Mouse (Mus musculus): ENCODE measurements around the gene 4921504E06Rik. TPM values are rescaled to one million over a fixed set of nuclear protein-coding genes. Genes with fewer than 3 reads are reported as not detected.

The 4921504E06Rik gene
- polyA plus RNA-seq, 1 experiment from 2014 or later: not detected

DNA sequence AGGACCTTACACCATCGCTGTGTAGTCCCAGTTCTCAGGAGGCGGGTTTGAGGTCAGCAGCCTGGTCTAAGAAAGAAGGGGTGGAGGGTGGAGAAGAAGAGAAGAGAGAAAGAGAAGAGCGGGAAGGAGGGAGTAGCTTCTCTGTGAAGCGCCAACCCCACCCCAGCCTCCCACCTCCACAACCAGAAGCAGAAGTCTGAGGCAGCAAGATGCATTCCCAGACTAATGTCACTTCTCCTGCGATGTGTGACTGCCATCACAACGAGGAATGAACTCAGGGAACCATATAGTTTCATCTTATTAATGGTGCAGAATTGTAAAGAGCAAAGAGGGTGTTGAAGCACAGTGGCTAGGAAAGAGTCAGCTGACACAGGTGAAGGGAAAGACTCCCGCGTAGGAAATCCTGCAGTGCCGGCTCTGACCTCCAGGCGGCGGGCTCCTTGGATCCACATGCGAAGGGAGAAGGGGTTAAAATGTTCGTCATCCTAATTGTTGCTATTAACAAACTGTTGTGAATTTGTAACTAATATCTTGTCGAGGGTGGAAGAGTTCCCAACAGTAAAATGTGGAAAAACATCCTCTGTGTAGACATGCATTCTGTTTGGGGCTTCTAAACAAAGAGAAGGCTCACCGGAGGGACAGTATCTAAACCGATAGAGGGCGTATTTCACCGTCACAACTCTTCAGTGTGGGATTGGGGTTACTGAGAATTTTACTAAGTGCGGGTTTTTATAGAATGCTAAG lies 139.3 kb downstream of the 4921504E06Rik start:
- H3K4me2 ChIP-seq (ENCODE audit: low read depth, low read length): peak overlapping the region; percentile 52
- 19% methylated on average over 19 of the region's 19 CpGs for WGBS
- ATAC-seq (ENCODE audit: low read depth): 0 out of 2 replicates have a peak, but pooled peaks have one; percentile 36
- no peak overlapping the region for H3K27ac ChIP-seq (ENCODE audit: low read length)
- no peaks in the 10 kb centered on the region for H3K9me3 ChIP-seq (ENCODE audit: control insufficient read depth, low read length)
- no peaks in the 10 kb centered on the region for H3K36me3 ChIP-seq (ENCODE audit: control insufficient read depth, insufficient read depth, low read length)
- no peak overlapping the region for H3K9ac ChIP-seq (ENCODE audit: low read length)
- peak overlapping the region; percentile 25 for H3K4me3 ChIP-seq (ENCODE audit: low read length)
- no peaks in the 10 kb centered on the region for H3K27me3 ChIP-seq (ENCODE audit: control insufficient read depth, insufficient read depth, low read depth, low read length)
- H3K4me1 ChIP-seq (replicated peaks; ENCODE audit: control insufficient read depth, insufficient read depth, low read length): peaks cover 6% of the 10 kb centered on the region; the same call in 1 of the 2 replicates

Other genes with a start within 250 kb of the 4921504E06Rik start
- gene Msrb2, start 182.5 kb downstream of the 4921504E06Rik start, polyA plus RNA-seq (2015; fragmentation: Nextera tagmentation; extraction: Ambion mirVana): 33.3 and 37.7 TPM in 2 replicates
- not detected in 2 replicates for gene Ptf1a, start 108.3 kb downstream of the 4921504E06Rik start, polyA plus RNA-seq (2015; fragmentation: Nextera tagmentation; extraction: Ambion mirVana)
- gene Otud1, start 103.8 kb upstream of the 4921504E06Rik start, polyA plus RNA-seq (2015; fragmentation: Nextera tagmentation; extraction: Ambion mirVana): 4.6 and 5.3 TPM in 2 replicates